Mouse (Mus musculus): ENCODE data around the gene Cdh22. TPM values are rescaled to one million over a fixed set of nuclear protein-coding genes. Genes with fewer than 3 reads are reported as not detected.

Gene Cdh22
- polyA plus RNA-seq, 1 experiment, result 1.3 TPM

- no peak overlapping the region for H3K27ac ChIP-seq (ENCODE audit: insufficient read depth, low read length)
- no peaks in the 10 kb centered on the region for H3K4me1 ChIP-seq (ENCODE audit: control insufficient read depth, insufficient read depth, insufficient read length)
- no peaks in the 10 kb centered on the region for H3K36me3 ChIP-seq (ENCODE audit: control insufficient read depth, insufficient read depth, low read length)
- WGBS, result 53% methylated on average over 18 of the region's 18 CpGs
- H3K4me3 ChIP-seq (ENCODE audit: extremely low read depth, insufficient read depth, insufficient read length), result no peak overlapping the region
- H3K27me3 ChIP-seq (ENCODE audit: control insufficient read depth, insufficient read depth, low read length), result no peaks in the 10 kb centered on the region
- TF ChIP-seq CTCF (IDR thresholded peaks at IDR 0.05; ENCODE audit: extremely low read depth, insufficient read depth, insufficient read length, insufficient replicate concordance) (no peak), POLR2A (IDR thresholded peaks at IDR 0.05; ENCODE audit: low read depth, low read length) (no peak)
- DNase-seq (ENCODE audit: low read depth in 1 of 2, low spot score in 2 of 2), result no peak
Measured at GRCm38 (mm10) chr2:165262274-165262990, 27.8 kb upstream of the Cdh22 start.

- Histone ChIP-seq H3K4me3 (ENCODE audit: extremely low read depth, insufficient read depth, insufficient read length) (no peak overlapping the region), H3K4me1 (ENCODE audit: control insufficient read depth, insufficient read depth, insufficient read length) (no peaks in the 10 kb centered on the region), H3K27me3 (ENCODE audit: control insufficient read depth, insufficient read depth, low read length) (no peaks in the 10 kb centered on the region), H3K36me3 (ENCODE audit: control insufficient read depth, insufficient read depth, low read length) (no peaks in the 10 kb centered on the region), H3K27ac (ENCODE audit: insufficient read depth, low read length) (no peak overlapping the region)
- no peak for DNase-seq (ENCODE audit: low read depth in 1 of 2, low spot score in 2 of 2)
- no peak for TF ChIP-seq CTCF (IDR thresholded peaks at IDR 0.05; ENCODE audit: extremely low read depth, insufficient read depth, insufficient read length, insufficient replicate concordance)
- no peak for TF ChIP-seq POLR2A (IDR thresholded peaks at IDR 0.05; ENCODE audit: low read depth, low read length)
- 80% methylated on average over 8 of the region's 8 CpGs for WGBS
Measured at GRCm38 (mm10) chr2:165259859-165260258, 25.2 kb upstream of the Cdh22 start.

DNA sequence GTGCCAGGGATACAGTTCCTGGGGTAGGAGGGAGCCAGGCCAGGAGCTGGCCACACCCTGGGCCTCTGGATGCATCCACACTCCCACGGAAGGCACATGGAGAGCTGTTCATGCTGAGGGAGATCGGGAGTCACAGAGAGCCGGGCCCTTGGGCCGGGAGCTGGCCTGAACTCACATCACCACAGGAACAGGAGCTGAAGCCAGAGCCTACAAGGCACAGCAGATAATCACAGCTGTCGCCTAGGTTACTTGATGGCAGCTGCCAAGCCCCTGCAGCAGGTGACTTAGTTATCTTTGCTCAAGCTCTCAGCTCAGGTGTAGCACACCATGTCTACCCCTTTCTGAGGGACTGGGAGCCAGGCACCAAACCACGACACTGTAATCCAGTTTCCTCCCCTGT lies 23.7 kb upstream of the Cdh22 start:
- Histone ChIP-seq H3K27me3 (ENCODE audit: control insufficient read depth, insufficient read depth, low read length) (no peaks in the 10 kb centered on the region), H3K36me3 (ENCODE audit: control insufficient read depth, insufficient read depth, low read length) (no peaks in the 10 kb centered on the region), H3K4me3 (ENCODE audit: extremely low read depth, insufficient read depth, insufficient read length) (no peak overlapping the region), H3K27ac (ENCODE audit: insufficient read depth, low read length) (no peak overlapping the region), H3K4me1 (ENCODE audit: control insufficient read depth, insufficient read depth, insufficient read length) (no peaks in the 10 kb centered on the region)
- 88% methylated on average over 6 of the region's 6 CpGs for WGBS
- TF ChIP-seq POLR2A (IDR thresholded peaks at IDR 0.05; ENCODE audit: low read depth, low read length) (no peak), CTCF (IDR thresholded peaks at IDR 0.05; ENCODE audit: extremely low read depth, insufficient read depth, insufficient read length, insufficient replicate concordance) (no peak)
- DNase-seq (ENCODE audit: low read depth in 1 of 2, low spot score in 2 of 2), result no peak

DNA sequence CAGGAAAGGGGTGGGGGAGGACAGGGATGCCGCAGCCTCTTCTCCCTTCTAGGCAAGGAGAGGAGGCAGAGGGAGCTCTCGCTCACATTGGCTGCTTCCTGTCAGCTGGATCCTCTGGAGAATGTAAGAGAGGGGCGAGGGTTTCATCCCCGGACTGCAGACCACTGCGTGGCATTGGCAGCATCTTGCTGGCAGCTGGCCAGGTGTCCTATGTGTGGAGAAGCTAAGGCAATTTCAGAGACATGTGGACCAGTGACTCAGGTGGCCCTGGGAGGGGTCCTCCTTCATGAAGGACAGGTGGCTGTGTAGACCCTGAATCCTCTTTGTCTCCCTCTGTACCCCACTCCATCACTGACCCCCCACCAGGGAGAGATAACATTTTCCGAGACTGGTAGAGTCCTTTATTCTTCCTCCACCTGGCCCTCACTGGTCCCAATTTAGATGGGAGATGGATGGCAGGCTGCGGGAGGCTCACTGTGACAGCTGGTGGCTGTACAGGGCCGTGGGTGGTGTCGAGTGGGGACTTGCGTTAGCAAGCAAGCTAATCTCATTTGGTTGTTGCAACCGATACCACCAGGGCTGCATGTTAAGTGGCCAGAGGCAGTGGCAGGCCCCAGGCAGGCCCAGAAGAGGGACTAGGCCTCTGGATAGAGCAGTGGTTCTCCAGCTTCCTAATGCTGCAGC lies 22.6 kb upstream of the Cdh22 start:
- TF ChIP-seq POLR2A (IDR thresholded peaks at IDR 0.05; ENCODE audit: low read depth, low read length) (no peak), CTCF (IDR thresholded peaks at IDR 0.05; ENCODE audit: extremely low read depth, insufficient read depth, insufficient read length, insufficient replicate concordance) (no peak)
- H3K4me1 ChIP-seq (ENCODE audit: control insufficient read depth, insufficient read depth, insufficient read length), result no peaks in the 10 kb centered on the region
- H3K36me3 ChIP-seq (ENCODE audit: control insufficient read depth, insufficient read depth, low read length), result no peaks in the 10 kb centered on the region
- no peaks in the 10 kb centered on the region for H3K27me3 ChIP-seq (ENCODE audit: control insufficient read depth, insufficient read depth, low read length)
- no peak for DNase-seq (ENCODE audit: low read depth in 1 of 2, low spot score in 2 of 2)
- WGBS, result 71% methylated on average over 11 of the region's 11 CpGs
- H3K27ac ChIP-seq (ENCODE audit: insufficient read depth, low read length), result no peak overlapping the region
- H3K4me3 ChIP-seq (ENCODE audit: extremely low read depth, insufficient read depth, insufficient read length), result no peak overlapping the region

GRCm38 (mm10) chr2:165256213-165256612 lies 21.6 kb upstream of the Cdh22 start:
- 84% methylated on average over 10 of the region's 10 CpGs for WGBS
- Histone ChIP-seq H3K27me3 (ENCODE audit: control insufficient read depth, insufficient read depth, low read length) (no peaks in the 10 kb centered on the region), H3K4me1 (ENCODE audit: control insufficient read depth, insufficient read depth, insufficient read length) (no peaks in the 10 kb centered on the region), H3K36me3 (ENCODE audit: control insufficient read depth, insufficient read depth, low read length) (no peaks in the 10 kb centered on the region), H3K4me3 (ENCODE audit: extremely low read depth, insufficient read depth, insufficient read length) (no peak overlapping the region), H3K27ac (ENCODE audit: insufficient read depth, low read length) (no peak overlapping the region)
- TF ChIP-seq CTCF (IDR thresholded peaks at IDR 0.05; ENCODE audit: extremely low read depth, insufficient read depth, insufficient read length, insufficient replicate concordance), result no peak
- TF ChIP-seq POLR2A (IDR thresholded peaks at IDR 0.05; ENCODE audit: low read depth, low read length), result no peak
- no peak for DNase-seq (ENCODE audit: low read depth in 1 of 2, low spot score in 2 of 2)

GRCm38 (mm10) chr2:165253867-165254266 lies 19.2 kb upstream of the Cdh22 start:
- WGBS, result 73% methylated on average over 10 of the region's 10 CpGs
- Histone ChIP-seq H3K27ac (ENCODE audit: insufficient read depth, low read length) (no peak overlapping the region), H3K4me1 (ENCODE audit: control insufficient read depth, insufficient read depth, insufficient read length) (no peaks in the 10 kb centered on the region), H3K4me3 (ENCODE audit: extremely low read depth, insufficient read depth, insufficient read length) (no peak overlapping the region), H3K27me3 (ENCODE audit: control insufficient read depth, insufficient read depth, low read length) (no peaks in the 10 kb centered on the region), H3K36me3 (ENCODE audit: control insufficient read depth, insufficient read depth, low read length) (no peaks in the 10 kb centered on the region)
- no peak for DNase-seq (ENCODE audit: low read depth in 1 of 2, low spot score in 2 of 2)
- TF ChIP-seq CTCF (IDR thresholded peaks at IDR 0.05; ENCODE audit: extremely low read depth, insufficient read depth, insufficient read length, insufficient replicate concordance), result no peak
- no peak for TF ChIP-seq POLR2A (IDR thresholded peaks at IDR 0.05; ENCODE audit: low read depth, low read length)

DNA sequence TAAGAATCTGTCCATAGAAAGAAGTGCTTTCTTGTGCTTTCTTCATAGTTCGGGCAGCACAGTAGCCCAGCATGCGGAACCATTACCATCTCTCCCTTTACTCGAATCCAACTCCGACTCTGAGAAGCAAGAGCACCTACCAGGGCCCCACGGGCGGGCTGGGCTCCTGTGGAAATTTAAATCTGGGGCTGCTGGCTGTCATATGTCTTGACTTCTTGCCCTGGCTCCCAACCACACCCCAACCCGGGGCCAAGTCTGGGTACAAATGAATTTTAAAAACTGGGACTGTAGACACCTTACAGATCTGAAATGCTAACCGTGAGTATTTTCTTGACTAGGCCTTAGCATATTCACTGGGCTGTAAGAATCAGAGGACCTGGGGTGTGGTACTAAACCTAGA lies 18.6 kb upstream of the Cdh22 start:
- H3K4me3 ChIP-seq (ENCODE audit: extremely low read depth, insufficient read depth, insufficient read length), result no peak overlapping the region

More for the DNA sequence above, 18.6 kb upstream of the Cdh22 start:
- no peaks in the 10 kb centered on the region for H3K4me1 ChIP-seq (ENCODE audit: control insufficient read depth, insufficient read depth, insufficient read length)
- no peak overlapping the region for H3K27ac ChIP-seq (ENCODE audit: insufficient read depth, low read length)
- H3K27me3 ChIP-seq (ENCODE audit: control insufficient read depth, insufficient read depth, low read length), result no peaks in the 10 kb centered on the region
- TF ChIP-seq POLR2A (IDR thresholded peaks at IDR 0.05; ENCODE audit: low read depth, low read length) (no peak), CTCF (IDR thresholded peaks at IDR 0.05; ENCODE audit: extremely low read depth, insufficient read depth, insufficient read length, insufficient replicate concordance) (no peak)
- DNase-seq (ENCODE audit: low read depth in 1 of 2, low spot score in 2 of 2), result no peak
- 89% methylated on average over 8 of the region's 8 CpGs for WGBS
- no peaks in the 10 kb centered on the region for H3K36me3 ChIP-seq (ENCODE audit: control insufficient read depth, insufficient read depth, low read length)
